Mouse (Mus musculus) lung, postnatal 4 days (tissue): ENCODE data around the gene Lyrm4.
"Not testable (repeated sequence)": the region's sequence is repeated elsewhere in the genome, so short reads cannot be mapped to it uniquely, and the experiment has no call there.

Source experiments
- DNase-seq, 2 experiments: peaks; one replicate each; pipeline ENCODE4 v3.0.0; 2021

Gene Lyrm4

GRCm38 (mm10) chr13:35991185-35991584, 126.1 kb downstream of the Lyrm4 start:
- DNase-seq, result not testable (repeated sequence)

DNA sequence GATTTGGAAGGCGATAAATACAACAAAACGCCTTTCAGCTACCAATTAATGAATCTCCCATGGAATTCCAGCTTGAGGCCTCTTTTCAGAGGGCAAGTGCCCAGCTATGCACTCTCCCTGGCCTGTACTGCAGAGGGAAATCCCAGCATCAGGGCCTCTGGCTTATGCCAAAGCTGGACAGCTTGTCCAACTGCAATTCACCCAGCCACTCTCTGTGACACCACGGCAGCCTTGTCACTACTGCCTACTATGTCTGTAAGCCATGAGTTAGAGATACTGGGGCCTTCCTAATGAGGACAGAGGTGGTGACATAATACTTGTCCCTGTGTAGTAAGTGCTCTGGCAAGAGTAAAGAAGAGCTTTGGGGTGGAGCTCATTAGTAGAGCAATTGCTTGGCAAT, 128.0 kb downstream of the Lyrm4 start:
- no peak for DNase-seq

DNA sequence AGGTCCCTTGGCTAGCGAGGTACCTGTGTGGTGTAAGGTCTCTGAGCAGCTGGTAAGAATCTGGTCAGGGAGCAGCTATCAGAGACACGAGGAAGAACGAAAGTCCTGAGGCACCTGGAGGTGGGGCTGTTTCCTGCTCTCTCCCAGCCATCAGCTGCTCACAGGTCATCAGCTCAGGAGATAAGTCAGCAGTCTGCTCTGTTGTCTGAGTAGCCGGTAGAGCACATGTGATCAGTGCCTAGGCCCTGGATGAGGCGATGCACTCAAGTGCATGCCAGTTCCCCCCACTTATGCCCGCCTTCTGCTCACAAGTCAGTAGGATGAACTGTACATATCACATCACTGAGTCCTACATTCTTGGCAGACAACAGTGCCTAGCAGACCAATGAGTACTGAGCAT, 134.3 kb downstream of the Lyrm4 start:
- DNase-seq, result no peak

DNA sequence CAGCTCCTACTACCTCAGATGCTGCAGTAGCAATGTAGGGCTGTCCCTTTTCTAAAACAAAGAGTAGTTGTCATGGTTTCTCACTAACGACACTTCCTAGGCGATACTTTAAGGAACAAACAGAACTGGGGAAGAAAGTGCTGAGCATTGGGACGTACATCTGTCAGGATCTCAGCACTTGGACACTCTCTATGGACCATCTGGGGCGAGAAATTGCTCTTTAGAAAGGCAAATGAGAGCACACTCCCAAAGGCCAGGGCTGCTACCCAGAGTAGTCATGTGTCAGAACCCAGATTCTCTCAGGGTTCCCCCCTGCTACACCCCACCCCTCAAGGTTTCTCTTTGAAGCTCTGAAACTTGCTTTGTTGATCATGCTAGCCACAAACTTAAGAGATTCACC, 136.9 kb downstream of the Lyrm4 start:
- DNase-seq, result no peak

- DNase-seq, result no peak
These were observed 140.4 kb downstream of the Lyrm4 start for GRCm38 (mm10) chr13:35976912-35977311.

DNA sequence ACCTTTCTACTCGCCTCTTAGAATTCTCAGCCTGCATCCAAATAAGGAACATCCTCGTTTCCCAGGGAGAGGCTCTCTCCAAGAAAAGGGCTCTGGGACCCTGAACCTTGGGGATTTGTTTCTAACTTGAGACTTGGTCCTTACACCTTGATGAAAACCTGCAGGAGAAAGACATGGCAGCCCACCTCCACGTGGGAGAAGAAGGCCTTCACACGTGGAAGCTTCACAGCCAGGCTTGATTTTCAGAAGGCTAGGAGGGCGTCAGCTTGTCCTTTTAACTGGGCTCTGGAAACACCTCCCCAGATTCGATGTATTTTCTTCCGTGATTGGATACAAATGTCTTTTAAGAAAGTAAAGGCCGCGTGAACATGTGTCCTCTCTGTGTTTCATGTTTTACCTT, 147.5 kb downstream of the Lyrm4 start:
- DNase-seq, result no peak

- no peak for DNase-seq
These were observed 147.9 kb downstream of the Lyrm4 start for GRCm38 (mm10) chr13:35969431-35969721.

DNA sequence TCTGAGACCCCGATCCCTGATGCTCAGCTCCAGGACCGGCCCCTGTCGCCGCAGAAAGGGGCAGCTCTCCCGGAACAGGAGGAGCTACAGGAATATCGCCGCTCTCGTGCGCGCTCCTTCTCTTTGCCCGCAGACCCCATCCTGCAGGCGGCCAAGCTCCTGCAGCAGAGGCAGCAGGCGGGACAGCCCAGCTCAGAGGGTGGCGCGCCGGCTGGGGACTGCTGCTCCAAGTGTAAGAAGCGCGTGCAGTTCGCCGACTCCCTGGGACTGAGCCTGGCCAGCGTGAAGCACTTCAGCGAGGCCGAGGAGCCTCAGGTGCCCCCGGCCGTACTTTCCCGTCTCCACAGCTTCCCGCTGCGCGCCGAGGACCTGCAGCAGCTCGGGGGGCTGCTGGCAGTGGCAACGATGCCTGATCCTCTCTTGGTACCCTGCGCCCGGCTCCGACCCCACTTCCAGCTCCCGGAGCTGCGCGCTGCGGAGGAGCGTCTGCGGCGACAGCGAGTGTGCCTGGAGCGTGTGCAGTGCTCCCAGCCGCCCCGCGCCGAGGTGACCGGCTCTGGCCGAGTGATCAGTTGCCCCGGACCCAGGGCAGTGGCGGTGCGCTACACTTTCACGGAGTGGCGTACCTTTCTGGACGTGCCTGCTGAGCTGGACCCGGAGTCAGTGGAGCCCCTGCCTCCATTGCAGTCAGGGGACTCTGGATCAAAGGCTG, 148.5 kb downstream of the Lyrm4 start:
- peak in 1 of 2 experiments; percentile 61 for DNase-seq

GRCm38 (mm10) chr13:35968131-35968718, 149.1 kb downstream of the Lyrm4 start:
- peak in 1 of 2 experiments; percentile 45 for DNase-seq

DNA sequence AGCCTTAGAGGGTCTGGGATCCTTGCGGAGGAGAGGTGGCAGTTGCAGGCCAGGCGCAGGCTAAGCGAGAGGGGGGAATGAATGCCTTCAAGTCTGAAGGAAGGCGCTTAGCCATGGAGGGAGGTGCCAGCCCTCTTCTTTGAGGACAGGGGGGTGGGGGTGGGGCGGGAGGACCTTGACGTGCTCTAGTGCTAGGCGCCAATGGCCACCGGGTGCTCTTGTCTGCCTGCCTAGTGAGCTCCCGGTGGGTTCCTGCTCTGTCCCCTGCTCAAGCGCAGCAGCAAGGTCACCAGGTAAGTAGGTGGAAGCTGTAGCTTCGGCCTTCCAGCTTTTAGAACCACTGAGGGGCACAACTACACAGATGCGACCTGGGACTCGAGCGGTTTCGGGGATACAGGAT, 149.6 kb downstream of the Lyrm4 start:
- no peak for DNase-seq

GRCm38 (mm10) chr13:35963583-35963982, 153.7 kb downstream of the Lyrm4 start:
- no peak for DNase-seq

DNA sequence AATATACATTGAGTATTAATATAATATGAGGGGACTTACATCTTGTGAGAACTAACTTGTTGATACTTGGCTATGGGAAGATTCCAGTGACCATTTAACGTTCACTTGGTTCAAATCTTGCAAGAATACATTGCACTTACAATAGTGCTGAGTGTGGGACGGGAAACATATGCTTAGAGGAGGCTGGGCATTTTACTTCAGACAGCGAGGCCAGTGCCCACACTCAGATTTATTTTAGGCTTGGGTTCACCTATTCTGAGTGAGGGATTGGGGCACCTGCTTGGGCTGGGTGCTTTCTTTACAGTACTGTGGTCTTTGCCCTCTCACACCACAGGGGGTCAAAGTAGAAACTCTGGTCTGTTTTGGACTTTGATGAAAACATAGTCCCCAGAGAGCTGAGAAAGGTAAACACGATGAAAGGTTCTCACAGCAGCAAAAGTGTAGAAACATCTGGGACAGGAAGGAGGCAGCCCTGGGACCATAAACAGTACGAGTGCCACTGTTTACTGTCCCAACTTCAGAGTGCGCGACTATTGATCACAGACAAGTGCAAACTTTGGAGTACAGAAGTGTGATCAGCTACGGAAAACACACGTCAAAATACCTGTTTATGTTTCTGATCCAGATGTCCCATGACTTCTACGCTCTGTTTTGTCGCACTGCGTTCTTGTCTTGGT, 157.8 kb downstream of the Lyrm4 start:
- no peak for DNase-seq

DNA sequence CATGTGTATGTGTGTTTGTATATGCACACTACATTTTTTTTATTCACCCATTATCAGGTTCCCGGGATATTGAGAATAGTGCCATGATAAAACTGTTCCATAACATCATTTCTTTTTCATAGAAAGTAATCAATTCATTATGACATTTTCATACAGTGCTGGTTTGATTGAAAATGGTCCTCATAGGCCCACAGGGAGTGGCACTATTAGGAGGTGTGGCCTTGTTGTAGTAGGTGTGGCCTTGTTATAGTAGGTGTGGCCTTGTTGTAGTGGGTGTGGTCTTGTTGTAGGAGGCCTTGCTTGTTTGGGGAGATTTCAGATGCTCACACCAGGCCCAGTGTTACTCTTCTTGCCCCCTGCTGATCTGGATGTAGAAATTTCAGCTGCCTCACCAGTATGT, 158.8 kb downstream of the Lyrm4 start, which contains the start of gene Ppp1r3g:
Gene Ppp1r3g (plus strand): TSS at position 301 of the 400 bp plus-strand sequence.
- DNase-seq, result peak in 1 of 2 experiments; percentile 0

DNA sequence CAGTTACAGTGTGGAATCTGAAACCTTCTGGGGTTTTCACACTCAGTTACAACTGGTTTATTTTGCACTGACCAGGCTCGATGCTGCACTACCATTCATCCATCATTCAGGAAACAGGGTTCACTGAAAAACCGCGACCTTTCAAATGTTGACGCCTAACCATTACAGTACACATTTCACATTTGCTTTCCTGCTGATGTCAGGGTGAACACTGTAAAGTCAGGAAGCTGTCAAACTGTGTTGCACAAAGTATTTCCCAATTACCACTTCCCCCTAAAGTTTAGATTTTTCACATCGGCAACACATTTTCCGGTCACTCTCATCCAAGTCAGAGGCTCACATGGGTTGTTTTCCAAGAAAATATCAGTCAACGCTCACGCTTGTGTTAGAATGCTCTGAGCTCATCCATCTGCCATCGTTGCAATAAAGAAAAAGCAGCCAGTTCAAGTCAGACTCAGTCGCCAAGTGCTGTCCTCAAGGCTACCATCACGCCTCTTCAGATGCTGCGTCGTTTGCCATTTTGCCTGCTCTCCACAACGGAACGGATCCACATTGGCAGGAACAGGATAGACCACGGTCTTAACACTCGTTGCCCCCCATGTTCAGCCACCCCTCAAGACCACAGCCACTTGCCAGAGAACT, 167.4 kb downstream of the Lyrm4 start:
- DNase-seq, result peak; percentile 18 to 26

DNA sequence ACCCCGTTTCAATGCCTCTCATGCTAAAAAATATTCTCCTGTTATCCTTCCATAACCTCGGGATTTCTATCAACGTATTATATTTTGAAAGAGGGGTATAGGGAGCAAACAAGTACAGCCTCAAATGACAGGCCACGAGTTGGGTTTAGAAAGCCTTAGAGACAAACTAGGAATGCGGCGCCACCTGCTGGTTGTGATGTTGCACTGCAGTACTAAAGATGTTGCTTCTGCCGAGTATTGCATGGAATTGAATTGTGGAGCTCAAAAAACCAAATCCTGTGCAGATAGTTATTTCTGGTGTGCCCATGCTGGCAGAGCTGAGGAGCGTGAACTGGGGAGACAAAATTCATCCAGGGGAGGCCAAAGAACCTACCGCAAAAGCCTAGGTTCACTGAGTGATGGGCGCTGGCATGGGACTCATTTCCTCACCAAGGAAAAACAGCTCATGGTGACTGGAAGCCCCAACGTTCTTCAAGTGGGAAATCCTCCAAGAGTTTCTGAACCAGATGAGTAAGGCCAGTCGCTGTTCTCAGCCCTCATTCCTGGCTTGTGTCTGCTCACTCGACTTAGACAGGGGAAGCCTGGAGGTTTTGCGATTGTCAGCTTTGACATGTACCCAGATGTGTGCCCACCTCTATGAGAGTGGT, 169.8 kb downstream of the Lyrm4 start:
- peak; percentile 56 to 79 for DNase-seq

DNA sequence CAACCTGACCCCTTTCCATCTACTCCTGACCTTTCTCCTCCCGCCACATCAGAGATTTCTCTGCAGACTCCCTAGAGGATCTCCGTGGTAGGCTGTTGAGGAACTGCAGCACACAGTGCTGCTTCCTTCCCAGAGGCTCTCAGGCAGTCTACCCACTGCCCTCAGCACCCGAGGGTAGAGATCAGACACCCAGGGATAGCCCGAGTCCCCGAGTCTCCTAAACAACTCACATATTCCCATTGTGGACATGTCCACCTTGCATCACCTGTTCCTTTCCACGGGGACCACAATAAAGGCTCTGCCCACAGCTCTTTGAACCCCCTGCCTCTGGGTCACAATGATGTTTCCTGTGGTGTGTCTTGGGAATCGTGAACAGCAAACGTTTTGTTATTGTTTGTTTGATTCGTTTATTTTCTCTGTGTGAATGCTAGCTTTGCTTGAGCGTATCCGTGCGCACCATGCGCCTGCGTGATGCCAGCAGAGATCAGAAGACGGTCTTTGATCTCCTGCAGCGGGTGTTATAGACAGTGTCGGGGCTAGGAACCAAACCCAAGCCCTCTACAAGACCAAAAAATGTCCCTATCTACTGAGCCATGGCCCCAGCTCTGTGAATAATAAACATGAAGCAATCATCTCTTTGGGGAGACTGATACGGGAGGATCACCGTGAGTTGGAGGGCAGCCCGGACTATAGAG, 170.5 kb downstream of the Lyrm4 start:
- peak in 1 of 2 experiments; percentile 7 for DNase-seq

GRCm38 (mm10) chr13:35940934-35941333, 176.4 kb downstream of the Lyrm4 start:
- DNase-seq, result no peak

- peak in 1 of 2 experiments; percentile 5 for DNase-seq
These were observed 177.3 kb downstream of the Lyrm4 start for GRCm38 (mm10) chr13:35939871-35940665.

- no peak for DNase-seq
These were observed 179.3 kb downstream of the Lyrm4 start for GRCm38 (mm10) chr13:35937991-35938390.
